Mouse (Mus musculus): ENCODE results near the gene Abl2.

DNA sequence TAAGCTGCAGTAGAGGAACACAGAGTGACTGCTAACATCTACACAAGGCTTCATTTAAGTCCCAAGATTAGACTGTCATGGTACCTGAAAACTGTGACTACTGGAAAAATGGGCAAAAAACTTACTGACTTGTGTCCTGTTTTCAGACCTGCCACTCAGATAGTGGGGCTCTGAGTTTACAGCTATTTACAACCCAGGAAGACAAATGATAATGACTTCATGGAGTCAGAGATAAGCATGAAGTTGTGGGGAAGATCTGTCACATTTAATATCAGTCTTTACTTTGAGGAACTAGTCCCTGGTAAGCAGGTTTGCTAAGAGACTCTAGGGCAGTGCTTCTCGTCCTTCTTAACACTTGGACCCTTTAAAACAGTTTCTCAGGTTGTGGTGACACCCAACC lies 51.7 kb downstream of the Abl2 start:
- TF ChIP-seq CTCF (IDR thresholded peaks at IDR 0.05; ENCODE audit: control insufficient read depth, insufficient read depth, insufficient replicate concordance, low read depth, low read length) (no peak), POLR2A (IDR thresholded peaks at IDR 0.05; ENCODE audit: control insufficient read depth, low read depth, low read length) (no peak)
